Mouse (Mus musculus) thymus, adult 2 months (tissue): ENCODE results near the gene Crebrf.

Source experiments
- CTCF ChIP-seq: fragments of 200-500 bp; IDR thresholded peaks from 2 replicates; pipeline ENCODE4 v1.5.1; 2012; ENCODE audit warnings: mild to moderate bottlenecking, control low read depth, low read length, moderate library complexity, borderline replicate concordance; ENCODE audit not compliant: control insufficient read depth, poor library complexity, insufficient read depth; ENCODE audit errors: extremely low read depth
- POLR2A ChIP-seq: fragments of 200-500 bp; IDR thresholded peaks from 2 replicates; pipeline ENCODE4 v1.6.1; 2012; ENCODE audit warnings: mild to moderate bottlenecking, low read length, control low read depth, moderate library complexity; ENCODE audit not compliant: control insufficient read depth, poor library complexity, insufficient read depth; ENCODE audit errors: extremely low read depth

DNA sequence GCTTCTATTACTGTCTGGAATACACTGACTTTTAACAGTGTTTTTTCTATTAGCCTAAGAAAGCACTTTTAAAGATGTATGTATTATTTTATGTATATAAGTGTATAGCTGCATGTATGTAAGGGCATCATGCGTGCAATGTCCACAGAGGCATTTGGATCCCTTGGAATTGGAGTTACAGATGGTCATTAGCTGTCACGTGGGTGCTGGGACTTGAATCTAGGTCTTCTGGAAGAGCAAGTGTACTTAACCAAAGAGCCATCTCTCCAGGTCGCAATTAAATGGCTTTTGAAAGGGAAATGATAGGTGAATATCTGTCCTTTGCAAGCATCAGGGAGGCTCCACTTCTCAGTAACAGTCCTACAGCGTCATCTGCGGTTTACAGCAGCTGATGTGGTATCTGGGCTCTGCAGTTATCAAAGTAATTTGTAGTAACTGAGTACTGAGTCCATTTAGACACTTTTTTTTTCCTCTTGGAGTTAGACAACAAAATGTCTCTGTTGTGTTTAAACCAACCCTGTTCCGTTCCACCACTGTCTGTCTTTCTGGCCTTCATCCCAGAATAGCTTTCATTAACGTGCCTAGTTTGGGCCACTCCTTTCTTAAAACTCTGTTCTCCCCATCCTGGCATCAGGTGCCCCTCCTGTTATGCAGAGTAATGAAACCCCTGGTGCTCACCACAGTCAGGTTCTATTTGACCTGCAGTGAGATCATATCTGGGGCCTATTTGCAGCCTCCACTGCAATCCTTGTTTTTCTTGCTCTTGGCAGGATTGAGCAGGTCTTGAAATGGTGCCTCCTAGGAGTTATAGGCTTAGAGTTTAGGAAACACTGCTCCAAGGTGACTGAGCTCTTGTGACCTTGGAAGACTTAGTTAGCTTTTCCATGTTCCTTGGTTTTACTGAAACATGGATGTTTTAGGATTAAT, 37.5 kb upstream of the Crebrf start:
- TF ChIP-seq CTCF (no peak), POLR2A (no peak)
